Comparison of ENCODE assay signal across 24 mouse cellular contexts in genomic region chr11:68082756-68083155, GRCm38 (mm10).
DNase-seq lines count a peak whose midpoint lies in the region; ATAC-seq lines count a peak whose summit lies in the region.
"Had no signal": no experiment of that assay in that cellular context is flagged by ENCODE, and none has a peak within 500 bp of the region (broad histone marks: within the 10 kb centered on the region; RNA-seq: fewer than 3 reads in every experiment).

No protein-coding gene starts in this region.

- peak; percentile 23; the same call in 1 of the 2 replicates for ATAC-seq in neural tube, embryonic 13.5 days (ENCODE audit: low read depth)
- no peak for ATAC-seq in neural tube, embryonic 15.5 days (ENCODE audit: low FRiP score)
- ATAC-seq in CD4-positive, CD25-positive, alpha-beta regulatory T cell, adult 4 months, result no peak
- no peak for ATAC-seq in cerebellum, adult (ENCODE audit: insufficient number of reproducible peaks, low FRiP score, low TSS enrichment)
- ATAC-seq: forebrain, embryonic 14.5 days; forebrain, embryonic 16.5 days had no signal

- DNase-seq in spleen, postnatal 36 days (ENCODE audit: low spot score in 2 of 2), result peak; percentile 50 to 52
- DNase-seq in spleen, adult 12 weeks (ENCODE audit: low spot score), result no peak
- DNase-seq in B cell, adult 2 months, result peak; percentile 45 to 55
- DNase-seq in splenic B cell, adult 2 months (ENCODE audit: low read depth, low spot score), result peak; percentile 64
- DNase-seq: adrenal gland, adult 2 months; adrenal gland, postnatal 10 days; adrenal gland, postnatal 25 days; cerebellum, adult 11-12 months; cerebellum, adult 2 months; cerebellum, adult 9-10 months; cerebellum, postnatal 10 days; cerebellum, postnatal 36 days; embryo, embryonic 11 days had no signal

- H3K27me3 ChIP-seq in neural tube, embryonic 13.5 days, result no peaks in the 10 kb centered on the region
- H3K27me3 ChIP-seq in neural tube, embryonic 15.5 days (replicated peaks), result no peaks in the 10 kb centered on the region
- no peaks in the 10 kb centered on the region for H3K27me3 ChIP-seq in splenic B cell, adult 2 months (ENCODE audit: control insufficient read depth, insufficient read depth, low read length, poor library complexity, severe bottlenecking)
- H3K27me3 ChIP-seq: embryonic facial prominence, embryonic 13.5 days; embryonic facial prominence, embryonic 15.5 days; forebrain, embryonic 12.5 days had no signal

- H3K4me2 ChIP-seq in neural tube, embryonic 13.5 days, result no peak overlapping the region
- no peak overlapping the region for H3K4me2 ChIP-seq in neural tube, embryonic 15.5 days
- H3K4me2 ChIP-seq: embryonic facial prominence, embryonic 13.5 days; embryonic facial prominence, embryonic 15.5 days; forebrain, embryonic 12.5 days had no signal

- no peak overlapping the region for H3K4me3 ChIP-seq in neural tube, embryonic 13.5 days
- no peak overlapping the region for H3K4me3 ChIP-seq in neural tube, embryonic 15.5 days (replicated peaks)
- H3K4me3 ChIP-seq: embryonic facial prominence, embryonic 13.5 days; embryonic facial prominence, embryonic 15.5 days; erythroblast, embryonic 14.5 days; forebrain, embryonic 10.5 days; forebrain, embryonic 12.5 days had no signal

- H3K9ac ChIP-seq in neural tube, embryonic 13.5 days, result no peak overlapping the region
- no peak overlapping the region for H3K9ac ChIP-seq in neural tube, embryonic 15.5 days (replicated peaks)
- H3K9ac ChIP-seq: embryonic facial prominence, embryonic 13.5 days; embryonic facial prominence, embryonic 15.5 days; forebrain, embryonic 12.5 days had no signal

- 75% methylated on average over 12 of the region's 12 CpGs for WGBS in neural tube, embryonic 13.5 days
- 76% methylated on average over 12 of the region's 12 CpGs for WGBS in neural tube, embryonic 15.5 days

- H3K36me3 ChIP-seq in neural tube, embryonic 13.5 days, result no peaks in the 10 kb centered on the region
- no peaks in the 10 kb centered on the region for H3K36me3 ChIP-seq in neural tube, embryonic 15.5 days
- peaks cover 3% of the 10 kb centered on the region; the same call in 1 of the 2 replicates for H3K36me3 ChIP-seq in splenic B cell, adult 2 months (ENCODE audit: control insufficient read depth, insufficient read depth, low read length, poor library complexity, severe bottlenecking)
- H3K36me3 ChIP-seq: embryonic facial prominence, embryonic 13.5 days; embryonic facial prominence, embryonic 15.5 days; forebrain, embryonic 10.5 days; forebrain, embryonic 12.5 days had no signal

- no peaks in the 10 kb centered on the region for H3K9me3 ChIP-seq in neural tube, embryonic 13.5 days
- H3K9me3 ChIP-seq in neural tube, embryonic 15.5 days (replicated peaks), result no peaks in the 10 kb centered on the region
- H3K9me3 ChIP-seq: embryonic facial prominence, embryonic 15.5 days had no signal

- H3K4me1 ChIP-seq in neural tube, embryonic 13.5 days (replicated peaks), result 0 out of 2 replicates have a peak, but pooled peaks cover 4% of the 10 kb centered on the region
- H3K4me1 ChIP-seq in neural tube, embryonic 15.5 days, result no peaks in the 10 kb centered on the region
- H3K4me1 ChIP-seq: forebrain, embryonic 12.5 days had no signal

- no peak overlapping the region for H3K27ac ChIP-seq in neural tube, embryonic 13.5 days (replicated peaks)
- H3K27ac ChIP-seq in neural tube, embryonic 15.5 days (replicated peaks), result no peak overlapping the region
- H3K27ac ChIP-seq: embryonic facial prominence, embryonic 13.5 days; forebrain, embryonic 10.5 days; forebrain, embryonic 12.5 days had no signal
